Mouse (Mus musculus): ENCODE measurements around the gene Sun1. TPM values are rescaled to one million over a fixed set of nuclear protein-coding genes. Genes with fewer than 3 reads are reported as not detected.

Gene Sun1
- polyA plus RNA-seq, 1 experiment from 2014 or later, result 20.0 TPM

GRCm38 (mm10) chr5:139259853-139260252 lies 59.4 kb downstream of the Sun1 start:
- Histone ChIP-seq H3K27me3 (no peaks in the 10 kb centered on the region), H3K4me3 (replicated peaks) (no peak overlapping the region), H3K4me2 (no peak overlapping the region), H3K9ac (no peak overlapping the region), H3K36me3 (replicated peaks) (peaks cover 98% of the 10 kb centered on the region), H3K4me1 (replicated peaks) (peaks cover 65% of the 10 kb centered on the region), H3K27ac (replicated peaks) (no peak overlapping the region), H3K9me3 (replicated peaks) (no peaks in the 10 kb centered on the region)
- no peak for ATAC-seq (ENCODE audit: insufficient read depth)
- whole genome bisulfite sequencing (ENCODE audit: insufficient replicate concordance), result 73% methylated on average over 5 of the region's 5 CpGs

- Histone ChIP-seq H3K4me3 (replicated peaks) (no peak overlapping the region), H3K36me3 (replicated peaks) (peaks cover 99% of the 10 kb centered on the region), H3K9ac (no peak overlapping the region), H3K4me2 (no peak overlapping the region), H3K9me3 (replicated peaks) (no peaks in the 10 kb centered on the region), H3K4me1 (replicated peaks) (peaks cover 50% of the 10 kb centered on the region), H3K27me3 (no peaks in the 10 kb centered on the region), H3K27ac (replicated peaks) (no peak overlapping the region)
- ATAC-seq (ENCODE audit: insufficient read depth), result no peak
- 75% methylated on average over 4 of the region's 4 CpGs for WGBS (ENCODE audit: insufficient replicate concordance)
Measured at GRCm38 (mm10) chr5:139261403-139261802, 61.0 kb downstream of the Sun1 start.

GRCm38 (mm10) chr5:139267661-139268060 lies 67.2 kb downstream of the Sun1 start:
- no peak overlapping the region for H3K9ac ChIP-seq
- peaks cover 74% of the 10 kb centered on the region for H3K36me3 ChIP-seq (replicated peaks)
- no peaks in the 10 kb centered on the region for H3K27me3 ChIP-seq
- ATAC-seq (ENCODE audit: insufficient read depth), result no peak
- H3K9me3 ChIP-seq (replicated peaks), result no peaks in the 10 kb centered on the region
- H3K4me3 ChIP-seq (replicated peaks), result no peak overlapping the region
- H3K4me1 ChIP-seq (replicated peaks), result peaks cover 8% of the 10 kb centered on the region; the same call in 1 of the 2 replicates
- no peak overlapping the region for H3K27ac ChIP-seq (replicated peaks)
- 75% methylated on average over 4 of the region's 4 CpGs for WGBS (ENCODE audit: insufficient replicate concordance)
- no peak overlapping the region for H3K4me2 ChIP-seq

GRCm38 (mm10) chr5:139270806-139271521 lies 70.5 kb downstream of the Sun1 start:
- peaks cover 41% of the 10 kb centered on the region for H3K36me3 ChIP-seq (replicated peaks)
- no peak overlapping the region for H3K4me2 ChIP-seq
- no peaks in the 10 kb centered on the region for H3K27me3 ChIP-seq
- no peaks in the 10 kb centered on the region for H3K9me3 ChIP-seq (replicated peaks)
- no peak overlapping the region for H3K27ac ChIP-seq (replicated peaks)
- ATAC-seq (ENCODE audit: insufficient read depth), result 0 out of 2 replicates have a peak, but pooled peaks have one; percentile 29
- 78% methylated on average over 16 of the region's 16 CpGs for WGBS (ENCODE audit: insufficient replicate concordance)
- H3K4me3 ChIP-seq (replicated peaks), result no peak overlapping the region
- H3K4me1 ChIP-seq (replicated peaks), result peaks cover 8% of the 10 kb centered on the region; the same call in 1 of the 2 replicates
- no peak overlapping the region for H3K9ac ChIP-seq

GRCm38 (mm10) chr5:139271994-139272554 lies 71.6 kb downstream of the Sun1 start:
- no peak overlapping the region for H3K9ac ChIP-seq
- no peaks in the 10 kb centered on the region for H3K9me3 ChIP-seq (replicated peaks)
- H3K4me1 ChIP-seq (replicated peaks), result peaks cover 8% of the 10 kb centered on the region; the same call in 1 of the 2 replicates
- WGBS (ENCODE audit: insufficient replicate concordance), result 60% methylated on average over 8 of the region's 8 CpGs
- no peak overlapping the region for H3K4me2 ChIP-seq
- H3K27ac ChIP-seq (replicated peaks), result no peak overlapping the region
- no peak for ATAC-seq (ENCODE audit: insufficient read depth)
- no peaks in the 10 kb centered on the region for H3K27me3 ChIP-seq
- H3K4me3 ChIP-seq (replicated peaks), result no peak overlapping the region
- peaks cover 30% of the 10 kb centered on the region for H3K36me3 ChIP-seq (replicated peaks)

- ATAC-seq (ENCODE audit: insufficient read depth), result no peak
- Histone ChIP-seq H3K9me3 (replicated peaks) (no peaks in the 10 kb centered on the region), H3K4me1 (replicated peaks) (peaks cover 3% of the 10 kb centered on the region), H3K4me3 (replicated peaks) (no peak overlapping the region), H3K9ac (no peak overlapping the region), H3K27me3 (no peaks in the 10 kb centered on the region), H3K4me2 (no peak overlapping the region), H3K27ac (replicated peaks) (no peak overlapping the region), H3K36me3 (replicated peaks) (no peaks in the 10 kb centered on the region)
- WGBS (ENCODE audit: insufficient replicate concordance), result 72% methylated on average over 8 of the region's 8 CpGs
Measured at GRCm38 (mm10) chr5:139277287-139277686, 76.8 kb downstream of the Sun1 start.

GRCm38 (mm10) chr5:139281373-139282112 lies 81.1 kb downstream of the Sun1 start:
- 54% methylated on average over 10 of the region's 11 CpGs for WGBS (ENCODE audit: insufficient replicate concordance)
- ATAC-seq (ENCODE audit: insufficient read depth), result no peak
- no peaks in the 10 kb centered on the region for H3K36me3 ChIP-seq (replicated peaks)

GRCm38 (mm10) chr5:139282191-139282590 lies 81.8 kb downstream of the Sun1 start:
- Histone ChIP-seq H3K9me3 (replicated peaks) (no peaks in the 10 kb centered on the region), H3K4me2 (no peak overlapping the region), H3K27ac (replicated peaks) (no peak overlapping the region), H3K36me3 (replicated peaks) (no peaks in the 10 kb centered on the region), H3K4me3 (replicated peaks) (no peak overlapping the region), H3K4me1 (replicated peaks) (peaks cover 34% of the 10 kb centered on the region), H3K27me3 (no peaks in the 10 kb centered on the region), H3K9ac (no peak overlapping the region)
- ATAC-seq (ENCODE audit: insufficient read depth), result peak; percentile 10; the same call in 1 of the 2 replicates
- WGBS (ENCODE audit: insufficient replicate concordance), result 4% methylated on average over 15 of the region's 15 CpGs

More at GRCm38 (mm10) chr5:139281373-139282112, 81.1 kb downstream of the Sun1 start:
- Histone ChIP-seq H3K9ac (no peak overlapping the region), H3K4me2 (no peak overlapping the region), H3K4me1 (replicated peaks) (peaks cover 28% of the 10 kb centered on the region), H3K27me3 (no peaks in the 10 kb centered on the region), H3K9me3 (replicated peaks) (no peaks in the 10 kb centered on the region), H3K4me3 (replicated peaks) (no peak overlapping the region), H3K27ac (replicated peaks) (no peak overlapping the region)

GRCm38 (mm10) chr5:139283460-139284180 lies 83.2 kb downstream of the Sun1 start:
- H3K4me3 ChIP-seq (replicated peaks), result no peak overlapping the region

GRCm38 (mm10) chr5:139285383-139286067 lies 85.1 kb downstream of the Sun1 start:
- Histone ChIP-seq H3K4me3 (replicated peaks) (no peak overlapping the region), H3K9ac (no peak overlapping the region), H3K27me3 (no peaks in the 10 kb centered on the region), H3K4me1 (replicated peaks) (peaks cover 49% of the 10 kb centered on the region), H3K27ac (replicated peaks) (peak overlapping the region; percentile 15; the same call in 1 of the 2 replicates), H3K4me2 (no peak overlapping the region), H3K9me3 (replicated peaks) (no peaks in the 10 kb centered on the region), H3K36me3 (replicated peaks) (no peaks in the 10 kb centered on the region)
- ATAC-seq (ENCODE audit: insufficient read depth), result no peak; the same call in 1 of the 2 replicates
- WGBS (ENCODE audit: insufficient replicate concordance), result 36% methylated on average over 8 of the region's 8 CpGs

More at GRCm38 (mm10) chr5:139283460-139284180, 83.2 kb downstream of the Sun1 start:
- no peaks in the 10 kb centered on the region for H3K27me3 ChIP-seq
- no peaks in the 10 kb centered on the region for H3K9me3 ChIP-seq (replicated peaks)
- H3K4me2 ChIP-seq, result no peak overlapping the region
- H3K4me1 ChIP-seq (replicated peaks), result peaks cover 47% of the 10 kb centered on the region
- no peak overlapping the region for H3K9ac ChIP-seq
- WGBS (ENCODE audit: insufficient replicate concordance), result 87% methylated on average over 14 of the region's 14 CpGs
- H3K27ac ChIP-seq (replicated peaks), result no peak overlapping the region
- no peak for ATAC-seq (ENCODE audit: insufficient read depth)
- no peaks in the 10 kb centered on the region for H3K36me3 ChIP-seq (replicated peaks)
